Mouse (Mus musculus) layer of hippocampus, adult 8-10 months (tissue): ENCODE results near the gene Magix. TPM values are rescaled to one million over a fixed set of nuclear protein-coding genes. Genes with fewer than 3 reads are reported as not detected.

Experiments used
- DNase-seq, 2 experiments: peaks; one replicate each; pipeline ENCODE4 v3.0.0; 2022; ENCODE audit warnings: low spot score in 2 of 2
- total RNA-seq, 4 experiments: library from RNA; stranded (reverse); gene quantifications; 2 replicates each; pipeline ENCODE4 v1.2.4; 2022

Gene Magix
- total RNA-seq, 4 experiments from 2014 or later, result 0.23 to 0.36 (median 0.30) TPM

DNA sequence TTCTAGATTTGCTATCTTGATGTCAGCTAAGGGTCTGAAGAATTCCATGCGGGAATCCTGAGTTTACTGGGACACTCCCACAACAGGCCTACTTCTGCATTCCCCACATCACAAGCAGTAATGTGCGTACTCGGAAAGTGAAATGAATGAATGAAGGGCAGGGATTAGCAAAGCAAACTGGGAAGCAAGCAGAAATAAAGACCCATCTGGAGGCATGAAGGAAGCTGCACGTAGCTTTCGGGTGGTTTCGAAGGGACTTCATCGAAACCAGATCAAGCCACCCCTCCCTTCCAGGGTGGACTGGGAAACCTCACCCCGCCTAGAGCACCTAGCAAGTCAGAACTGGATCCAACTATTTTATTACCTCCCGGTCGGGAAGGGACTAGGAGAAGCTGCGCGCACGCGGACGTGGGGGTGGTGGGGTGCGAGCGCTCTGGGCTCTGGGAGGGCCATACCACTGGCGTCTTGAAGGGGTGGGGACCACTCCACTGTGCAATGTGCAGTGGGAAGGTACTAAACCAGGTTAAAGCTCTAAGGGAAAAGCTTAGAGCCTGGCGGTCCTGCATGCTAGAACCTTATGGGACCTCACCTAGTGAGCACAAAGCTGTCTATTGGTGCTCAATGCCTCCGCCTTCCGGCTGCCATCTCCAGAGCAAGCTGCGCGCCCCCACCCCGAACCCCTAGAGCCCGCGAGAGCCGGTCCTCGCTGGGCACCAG lies 6.6 kb downstream of the Magix start:
- DNase-seq, result no peak

DNA sequence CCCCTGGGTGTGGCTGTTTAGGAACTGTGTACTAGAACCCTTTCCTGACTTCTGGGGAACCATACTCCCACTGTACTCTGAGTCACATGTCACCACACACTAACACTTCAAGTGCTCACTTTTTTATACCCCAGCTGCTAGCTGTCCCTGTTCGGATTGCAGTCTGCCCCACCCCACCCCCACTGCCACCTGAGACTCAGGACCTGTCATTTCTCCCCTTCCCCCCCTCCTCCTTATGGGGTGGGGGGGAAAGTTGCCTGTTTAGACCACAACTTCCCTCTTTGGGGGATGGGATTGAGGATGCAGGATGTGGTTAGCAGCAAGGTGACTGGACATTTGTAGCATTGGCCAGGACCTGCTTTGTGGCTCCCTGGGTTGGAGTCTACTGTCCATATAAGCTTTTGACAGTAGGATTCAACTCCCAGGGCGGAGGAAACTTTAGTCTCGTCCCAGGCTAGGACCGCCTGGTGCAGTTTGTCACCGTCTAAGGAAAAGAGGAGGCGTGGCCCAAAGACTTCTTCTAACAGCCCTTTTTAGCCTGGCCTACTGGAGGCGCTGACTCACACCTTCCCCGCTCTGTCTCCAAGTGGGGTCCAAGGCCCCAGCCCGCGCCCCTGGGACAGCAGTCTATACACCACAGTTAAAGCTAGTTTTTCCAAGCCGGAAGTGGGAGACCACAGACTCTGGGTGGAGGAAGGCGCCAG lies 7.3 kb downstream of the Magix start:
- DNase-seq, result no peak

DNA sequence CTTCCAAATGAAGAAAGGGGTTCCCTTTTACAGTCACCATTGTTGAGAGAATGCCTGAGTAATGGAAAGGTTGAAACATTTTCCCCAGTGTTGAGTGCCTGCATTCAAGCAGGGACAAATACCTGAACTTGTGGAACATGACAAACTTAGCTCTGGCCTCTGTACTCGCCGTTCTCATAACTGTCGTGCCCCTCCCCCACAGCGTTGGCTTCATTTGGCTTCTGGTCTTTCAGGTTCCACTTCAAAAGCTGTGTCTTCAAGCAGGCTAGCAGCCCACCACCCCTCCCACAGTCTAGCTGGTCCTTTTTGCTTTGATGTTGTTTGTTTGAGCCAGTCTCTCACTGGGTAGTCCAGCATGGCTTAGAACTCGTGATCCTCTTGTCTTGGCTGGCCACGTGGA lies 8.3 kb downstream of the Magix start:
- no peak for DNase-seq

DNA sequence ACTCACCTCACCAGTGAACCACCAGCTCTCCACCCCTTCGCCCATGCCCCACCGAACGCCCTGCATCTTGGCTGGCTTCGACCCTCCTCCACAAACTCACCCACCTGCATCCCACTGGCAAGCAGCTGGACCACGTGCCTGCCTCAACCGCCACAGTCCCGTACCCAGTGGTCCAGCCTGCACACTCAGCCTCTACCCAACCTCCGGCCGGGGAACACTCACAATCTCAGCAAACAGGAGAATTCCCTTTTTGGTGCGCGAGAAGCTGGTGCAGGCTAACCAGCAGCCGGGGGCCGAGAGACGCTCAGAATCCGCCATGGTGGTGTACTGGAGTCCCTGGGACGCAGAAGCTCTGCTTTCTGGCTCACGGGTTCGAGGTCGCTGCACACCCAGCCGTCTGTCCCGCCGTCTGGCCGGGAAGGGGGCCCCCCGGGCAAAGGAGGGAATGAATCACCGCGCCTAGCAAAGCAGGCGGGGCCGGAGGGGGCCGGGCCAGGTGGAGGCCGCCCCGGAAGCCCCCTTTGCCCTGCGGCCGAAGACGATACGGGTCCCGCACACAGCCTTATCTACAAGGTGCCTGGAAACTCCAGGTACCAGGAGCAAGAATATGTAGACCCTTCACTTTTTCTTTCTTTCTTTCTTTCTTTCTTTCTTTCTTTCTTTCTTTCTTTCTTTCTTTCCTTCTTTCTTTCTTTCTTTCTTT lies 10.0 kb downstream of the Magix start, which contains the start of gene Plp2:
TSS of gene Plp2 (minus strand) at position 470 of the 703 bp plus-strand sequence.
- DNase-seq, result no peak

DNA sequence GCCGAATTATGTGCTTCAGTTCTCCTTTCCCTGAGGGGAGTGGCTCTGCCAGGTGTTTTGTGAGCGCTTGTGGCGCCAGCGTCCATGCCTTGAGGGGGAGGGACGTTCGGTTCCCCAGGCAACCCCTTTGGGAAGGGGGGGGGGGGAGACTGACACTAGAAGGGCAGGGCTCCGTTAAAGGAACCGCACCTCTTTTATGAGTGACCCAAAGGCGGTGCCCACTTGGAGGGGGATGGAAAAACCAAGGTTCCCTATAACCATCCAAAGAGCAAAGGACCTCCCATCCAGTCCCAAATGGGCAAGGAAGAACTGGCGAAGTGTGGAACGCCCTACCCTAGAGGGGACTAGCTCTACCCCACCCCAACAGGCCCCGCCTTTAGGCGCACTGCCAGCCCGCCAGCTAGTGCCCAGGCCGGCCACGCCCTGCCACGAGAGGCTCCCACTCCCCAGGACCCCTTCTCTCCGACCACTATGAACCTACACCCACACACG lies 10.6 kb downstream of the Magix start:
- no peak for DNase-seq

DNA sequence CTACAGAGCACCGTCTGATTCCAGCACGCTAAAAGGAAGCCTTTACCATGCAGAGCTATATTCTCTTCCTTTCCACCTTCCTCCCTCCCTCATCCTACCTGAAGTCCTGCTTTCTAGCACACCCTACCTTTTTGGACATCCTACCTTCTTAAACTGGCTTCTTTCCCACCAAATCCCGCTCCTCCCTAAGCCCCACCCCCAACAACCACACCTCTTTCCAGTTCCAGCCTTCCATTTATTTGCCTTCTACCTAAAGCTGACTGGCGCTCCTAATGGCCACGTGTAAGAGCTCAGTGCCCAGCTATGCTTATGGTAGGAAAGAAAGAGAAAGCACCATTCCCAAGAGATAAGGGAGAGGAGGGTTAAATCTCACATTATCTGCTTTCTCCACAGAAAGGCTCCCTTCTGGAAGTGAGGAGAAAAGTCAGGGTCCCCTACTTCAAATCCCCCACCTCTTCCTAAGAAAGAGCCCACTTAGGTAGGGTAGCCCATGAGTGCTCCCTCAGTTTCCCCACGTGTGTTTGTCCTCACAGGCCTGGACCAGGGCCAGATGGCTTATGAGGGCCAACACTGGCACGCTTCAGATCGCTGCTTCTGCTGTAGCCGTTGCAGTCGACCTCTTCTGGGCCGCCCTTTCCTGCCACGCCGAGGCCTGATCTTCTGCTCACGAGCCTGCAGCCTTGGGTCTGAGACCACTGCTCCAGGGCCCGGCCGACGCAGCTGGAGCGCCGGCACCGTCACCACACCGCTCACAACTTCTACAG lies 15.1 kb downstream of the Magix start:
- DNase-seq, result no peak

DNA sequence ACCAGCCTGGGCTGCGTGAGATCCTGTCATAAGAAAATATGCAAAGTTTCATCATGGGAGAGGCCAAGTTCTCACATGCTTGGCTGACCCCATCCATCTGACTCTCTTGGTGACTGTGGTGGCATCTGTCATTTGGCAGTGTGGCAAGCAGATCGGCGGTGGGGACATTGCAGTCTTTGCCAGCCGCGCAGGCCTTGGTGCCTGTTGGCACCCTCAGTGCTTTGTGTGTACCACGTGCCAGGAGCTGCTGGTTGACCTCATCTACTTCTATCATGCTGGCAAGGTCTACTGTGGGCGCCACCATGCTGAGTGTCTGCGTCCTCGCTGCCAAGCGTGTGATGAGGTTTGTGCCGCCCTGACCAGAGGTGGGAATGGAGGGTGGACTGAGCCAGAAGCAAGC lies 16.3 kb downstream of the Magix start:
- DNase-seq, result no peak

DNA sequence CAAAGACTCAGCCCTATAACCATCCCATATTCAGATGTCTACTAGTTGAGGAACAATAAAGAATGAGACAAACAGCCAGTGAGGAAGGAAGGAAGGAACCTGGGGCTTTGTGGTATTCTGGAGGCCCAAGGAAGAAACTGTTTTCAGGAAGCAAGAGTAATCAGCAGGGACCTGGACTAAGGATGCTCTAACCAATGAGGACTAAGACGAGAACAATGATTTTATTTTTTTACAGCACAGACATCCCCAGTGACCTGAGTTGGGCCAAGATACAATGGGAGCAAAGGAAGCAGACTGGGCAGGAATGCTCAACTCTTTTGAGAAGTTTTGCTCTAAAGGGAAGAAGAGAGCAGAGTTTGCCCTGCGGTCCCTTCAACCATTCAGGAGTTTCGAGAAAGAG lies 18.1 kb downstream of the Magix start:
- DNase-seq, result no peak

DNA sequence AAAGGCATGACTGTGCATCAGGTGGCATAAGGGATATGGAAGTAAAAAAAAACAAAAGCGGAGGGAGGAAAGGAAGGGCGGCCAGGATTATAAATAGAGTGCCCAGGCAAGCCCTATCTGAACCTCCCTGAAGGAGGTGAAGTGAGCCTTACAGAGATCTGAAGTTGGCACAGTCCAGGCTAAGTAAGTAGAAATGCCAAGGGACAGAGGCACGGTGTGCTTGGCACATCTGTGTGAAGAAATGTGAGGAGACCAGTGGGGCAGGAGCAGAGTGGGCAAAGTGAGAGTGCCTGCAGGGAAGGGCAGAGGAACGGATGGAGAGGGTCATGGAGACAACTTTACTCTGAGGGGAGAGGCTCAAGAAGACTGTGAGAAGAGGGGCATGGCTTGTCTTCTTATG lies 20.0 kb downstream of the Magix start:
- DNase-seq, result no peak

DNA sequence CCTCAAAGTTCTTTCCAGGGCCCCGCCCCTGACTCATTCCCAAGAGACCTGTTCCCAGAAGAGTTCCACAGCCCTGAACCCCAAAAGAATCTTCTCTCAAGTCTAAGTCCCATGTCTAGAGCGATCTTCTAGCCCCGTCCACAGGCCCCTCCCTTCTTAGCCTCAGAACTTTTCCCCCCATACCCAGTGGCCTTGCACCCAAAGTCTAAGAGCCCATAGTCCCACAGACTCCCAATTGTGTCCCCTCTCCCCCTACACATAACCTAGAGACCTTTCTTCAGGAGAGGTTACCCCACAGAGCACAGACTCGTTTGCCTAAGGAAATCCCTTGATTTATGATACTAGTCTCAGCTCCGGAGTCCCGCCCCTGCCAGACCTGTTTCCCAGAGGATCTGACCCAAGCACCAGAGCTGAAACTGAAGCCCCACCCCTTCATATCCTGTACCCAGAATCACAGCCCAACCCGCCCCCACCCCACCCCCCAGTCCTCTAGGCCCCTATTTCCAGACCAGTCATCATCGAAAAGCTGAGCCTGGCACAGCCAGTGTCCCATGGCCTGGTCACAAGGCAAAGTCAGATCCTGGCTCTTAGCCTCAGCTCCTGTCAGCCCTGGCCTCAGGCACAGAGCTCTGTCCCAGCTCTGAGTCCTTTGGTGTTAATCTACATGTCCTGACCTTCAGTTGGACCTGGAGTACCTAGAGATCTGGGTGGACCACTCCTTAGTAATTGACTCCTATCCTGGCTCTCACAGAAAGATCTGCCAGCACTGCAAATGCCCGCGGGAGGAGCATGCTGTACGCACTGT lies 22.1 kb downstream of the Magix start:
- no peak for DNase-seq

DNA sequence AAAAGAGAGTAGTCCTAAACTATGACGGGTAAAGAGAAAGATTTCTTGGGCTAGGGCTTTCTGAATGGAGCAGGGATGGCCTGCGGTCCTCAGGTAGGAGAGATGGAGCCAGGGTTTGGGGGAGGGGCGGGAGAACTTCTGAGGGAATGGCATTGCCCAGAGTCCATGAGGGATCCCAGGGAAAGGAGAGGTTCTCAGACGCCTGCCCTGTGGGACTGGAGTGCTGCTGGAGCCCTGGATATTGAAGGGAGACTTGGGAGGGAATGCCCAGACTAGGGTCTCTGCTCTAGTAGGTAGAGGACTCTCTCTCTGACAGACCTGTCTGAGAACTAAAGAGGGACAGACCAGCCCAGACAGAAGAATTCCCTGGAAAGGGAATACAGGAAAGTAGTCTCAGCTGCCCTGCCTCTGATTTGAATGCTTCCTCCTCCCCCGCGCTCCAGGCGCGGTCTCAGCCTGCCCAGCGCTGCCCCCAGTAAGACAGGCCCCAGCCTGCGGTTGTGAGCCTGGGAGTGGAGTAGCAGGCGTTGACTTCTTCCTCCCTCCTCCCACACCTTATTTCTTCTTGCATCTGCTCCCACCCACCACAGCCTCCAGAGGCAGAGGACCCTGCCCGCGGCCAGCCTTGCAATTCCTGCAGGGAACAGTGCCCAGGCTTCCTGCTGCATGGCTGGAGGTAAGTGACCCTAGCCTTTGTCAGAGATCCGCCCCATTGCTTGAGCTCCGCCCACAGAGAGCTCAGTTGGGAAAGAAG lies 22.8 kb downstream of the Magix start:
- no peak for DNase-seq

DNA sequence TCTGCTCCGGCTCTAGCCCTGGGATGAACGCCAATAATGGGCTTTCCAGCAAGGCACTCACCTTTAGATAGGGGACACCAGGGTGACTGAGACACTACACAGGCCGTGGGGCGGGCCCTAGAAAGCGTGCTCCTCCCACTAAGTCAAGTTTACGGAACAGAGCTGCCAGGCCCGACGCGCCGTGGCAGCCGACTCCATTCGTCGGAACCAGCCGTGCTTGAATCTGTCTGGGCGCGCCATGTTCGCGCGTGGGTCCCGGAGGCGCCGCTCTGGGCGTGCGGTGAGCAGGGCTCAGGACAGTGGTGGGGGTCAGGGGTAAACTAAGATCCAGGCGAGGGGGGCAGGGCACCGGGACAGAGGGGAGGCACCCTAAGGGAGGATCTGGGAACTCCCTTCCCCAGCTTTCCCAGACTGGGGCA lies 23.8 kb downstream of the Magix start, which contains the start of gene Prickle3:
TSS of gene Prickle3 (plus strand) at position 40 of the 419 bp plus-strand sequence.
- no peak for DNase-seq

DNA sequence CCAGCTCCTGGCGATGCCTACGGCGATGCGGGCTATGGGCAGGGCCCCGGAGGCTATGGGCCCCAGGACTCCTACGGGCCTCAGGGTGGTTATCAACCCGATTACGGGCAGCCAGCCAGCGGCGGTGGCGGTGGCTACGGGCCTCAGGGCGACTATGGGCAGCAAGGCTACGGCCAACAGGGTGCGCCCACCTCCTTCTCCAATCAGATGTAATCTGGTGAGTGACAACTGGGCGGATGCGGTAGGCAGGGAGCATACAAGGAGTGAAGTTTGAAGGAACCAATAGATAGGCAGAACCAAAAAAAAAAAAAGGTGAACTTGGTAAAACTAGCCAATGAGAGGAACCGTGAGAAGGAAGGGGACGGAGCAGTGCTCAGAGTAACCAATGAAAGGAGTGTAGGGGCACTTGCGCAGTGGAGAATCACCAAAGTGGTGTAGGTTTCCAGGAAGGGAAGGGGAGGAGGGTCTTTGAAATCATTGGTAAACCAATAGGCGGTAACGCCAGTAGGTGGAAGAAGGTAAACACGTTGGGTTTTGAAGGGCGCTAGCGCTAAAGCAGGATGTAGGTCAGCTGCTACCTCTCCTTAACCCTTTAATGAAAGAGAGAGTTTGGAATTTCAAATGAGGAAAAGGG lies 32.3 kb downstream of the Magix start:
- peak; percentile 64 to 70 for DNase-seq

DNA sequence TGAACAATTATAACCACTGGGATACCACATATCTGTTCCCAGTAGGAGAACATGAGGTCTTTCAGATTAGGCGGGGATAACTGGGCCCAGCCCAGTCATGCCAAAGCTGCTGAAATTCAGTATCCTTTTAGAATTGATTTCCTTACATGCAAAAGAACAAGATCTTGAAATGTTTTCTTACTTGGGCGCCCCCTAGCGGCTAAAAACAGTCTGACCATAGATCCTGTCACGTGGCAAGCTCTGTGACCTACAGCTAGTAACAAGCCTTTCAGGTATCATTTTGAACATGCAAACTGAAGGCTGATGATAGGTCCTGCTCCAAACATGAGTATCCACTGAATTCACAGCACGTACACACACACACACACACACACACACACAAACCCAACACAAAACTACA lies 35.7 kb downstream of the Magix start:
- DNase-seq, result peak; percentile 70 to 81

DNA sequence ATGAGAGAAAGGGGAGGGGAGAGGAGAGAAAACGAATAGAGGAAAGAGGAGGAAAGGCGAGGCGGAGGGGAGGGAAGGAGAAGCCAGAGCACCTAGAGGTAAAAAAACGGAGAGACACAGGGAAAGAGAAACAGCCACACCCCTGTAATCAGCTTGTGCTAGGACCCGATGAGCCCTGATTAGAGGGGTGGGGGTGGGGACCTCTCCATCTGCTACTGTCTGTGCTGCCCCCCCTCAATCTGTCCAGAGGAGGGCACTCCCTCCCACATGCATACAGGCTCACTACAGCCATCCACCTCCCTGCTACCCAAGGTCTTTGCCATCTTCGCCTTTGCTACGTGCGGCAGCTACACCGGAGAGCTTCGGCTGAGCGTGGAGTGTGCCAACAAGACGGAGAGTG lies 40.3 kb downstream of the Magix start:
- DNase-seq, result no peak

DNA sequence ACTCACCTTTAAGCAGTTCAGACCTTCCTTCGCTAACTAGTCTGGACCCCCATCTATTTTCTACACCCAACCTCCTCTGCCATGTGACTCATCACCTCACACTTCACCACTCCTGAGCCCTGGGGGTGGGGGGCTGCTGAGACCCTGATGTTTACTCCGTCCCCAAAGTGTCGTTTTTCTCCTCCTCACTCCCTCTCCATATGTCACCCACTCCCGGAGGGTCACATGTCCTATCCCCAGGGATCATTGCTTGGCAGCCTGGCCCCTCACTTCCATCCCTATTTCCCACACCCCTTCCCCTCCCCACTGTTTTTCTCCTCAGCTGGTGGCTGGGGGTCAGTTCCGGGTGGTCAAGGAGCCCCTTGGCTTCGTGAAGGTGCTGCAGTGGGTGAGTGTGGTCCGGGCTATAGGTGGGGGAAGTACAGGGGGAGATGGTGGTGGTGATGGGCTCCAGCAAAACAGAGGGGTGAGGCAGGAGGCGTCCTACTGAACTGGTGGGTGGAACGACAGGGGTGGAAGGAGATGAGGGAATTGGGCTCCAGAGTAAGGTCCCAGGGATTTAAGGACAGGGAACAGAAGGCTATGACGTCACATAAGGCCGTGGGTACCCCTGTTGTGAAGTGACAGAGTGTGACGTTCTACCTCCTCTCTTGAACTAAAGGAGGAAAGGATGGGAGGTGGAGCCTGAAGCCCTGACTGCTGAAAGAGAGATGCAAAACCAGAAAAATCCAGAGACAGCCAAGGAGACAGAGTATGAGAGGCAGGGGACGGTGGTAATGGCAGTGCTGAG lies 41.3 kb downstream of the Magix start:
- DNase-seq, result no peak

DNA sequence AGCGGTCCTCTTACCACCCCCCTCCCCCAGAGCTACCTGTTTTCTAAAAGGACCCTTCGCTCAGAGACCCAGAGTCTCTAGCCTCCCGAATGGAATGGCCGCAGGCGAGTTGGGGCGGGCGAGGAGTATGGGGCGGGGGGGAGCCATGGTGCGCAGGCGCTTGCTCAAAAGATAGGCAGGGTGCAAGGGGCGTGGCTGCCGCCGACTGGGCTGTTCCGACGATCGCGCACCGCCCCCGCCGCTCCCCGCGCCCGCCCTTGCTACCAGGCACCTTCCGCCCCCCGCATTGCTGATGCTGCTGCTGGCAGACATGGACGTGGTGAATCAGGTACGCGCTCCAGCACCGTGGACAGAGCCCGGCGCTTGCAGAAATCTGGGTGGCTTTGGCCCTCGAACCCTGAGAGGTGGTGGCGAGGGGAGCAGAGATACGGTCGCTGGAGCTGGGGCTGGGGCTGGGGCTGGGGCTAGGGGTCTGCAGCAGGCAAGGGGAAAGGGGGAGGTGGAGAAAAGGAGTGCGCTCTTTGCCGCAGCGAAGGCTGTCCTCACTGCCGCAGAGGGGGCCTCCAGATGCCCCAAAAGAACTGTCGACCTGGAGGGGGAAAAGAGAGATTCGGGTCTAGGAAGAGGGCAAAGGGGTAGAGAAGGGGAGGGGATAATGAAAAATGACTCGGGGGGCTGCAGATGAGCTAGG lies 42.5 kb downstream of the Magix start, which contains the start of gene Syp:
TSS of gene Syp (plus strand) at position 71 of the 691 bp plus-strand sequence.
- peak; percentile 74 to 86 for DNase-seq

DNA sequence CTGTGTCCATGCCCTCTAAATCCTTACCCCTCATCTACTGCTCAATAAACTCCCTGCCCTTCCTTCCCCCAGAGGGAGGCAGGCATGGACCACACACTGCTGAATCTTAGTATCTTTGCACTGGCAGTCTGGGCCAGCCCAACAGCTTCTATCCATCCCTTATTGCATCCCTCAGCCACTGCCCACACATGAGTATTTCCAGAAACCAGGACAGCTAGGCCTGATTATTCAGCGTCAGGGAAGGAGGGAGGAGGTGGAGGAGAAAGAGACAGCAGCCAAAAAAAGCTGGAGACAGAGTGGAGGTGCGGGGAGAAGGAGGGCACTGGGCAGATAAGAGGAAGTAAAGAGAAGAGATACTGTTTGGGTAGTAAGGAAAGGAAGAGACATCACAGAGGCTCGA lies 46.0 kb downstream of the Magix start:
- DNase-seq, result no peak
